10 mouse cellular contexts compared by ENCODE assay signal in the genomic region with DNA sequence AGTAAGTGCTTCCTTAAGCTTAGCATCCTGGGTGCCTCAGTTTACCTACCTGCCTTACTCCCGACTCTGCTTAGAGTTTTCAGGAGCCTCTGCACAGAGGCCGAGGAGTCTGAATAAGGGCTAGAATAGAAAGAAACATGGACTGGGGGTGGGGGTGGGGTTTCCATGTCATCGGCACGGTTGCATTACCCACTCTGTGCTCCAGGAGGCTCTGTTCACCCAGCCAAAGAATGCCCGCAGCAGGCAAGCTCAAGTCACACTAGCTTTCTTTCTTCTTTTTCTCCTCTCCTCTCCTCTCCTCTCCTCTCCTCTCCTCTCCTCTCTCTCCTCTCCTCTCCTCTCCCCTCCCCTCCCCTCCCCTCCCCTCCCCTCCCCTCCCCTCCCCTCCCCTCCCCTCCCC. TPM values are rescaled to one million over a fixed set of nuclear protein-coding genes. Genes with fewer than 3 reads are reported as not detected.
A peak's percentile ranks its signal among the peaks of the same experiment; 100 is the strongest.
DNase-seq lines count a peak whose midpoint lies in the region; ATAC-seq and TF ChIP-seq lines count a peak whose summit lies in the region.
"Had no signal": no experiment of that assay in that cellular context is flagged by ENCODE, and none has a peak within 500 bp of the region (broad histone marks: within the 10 kb centered on the region; RNA-seq: fewer than 3 reads in every experiment).

No protein-coding gene starts in this region.

- H3K27ac ChIP-seq in hindbrain, embryonic 11.5 days (ENCODE audit: low read depth, low read length), result no peak overlapping the region
- no peak overlapping the region for H3K27ac ChIP-seq in hindbrain, embryonic 12.5 days
- no peak overlapping the region for H3K27ac ChIP-seq in intestine, embryonic 16.5 days (ENCODE audit: low read length)
- no peak overlapping the region for H3K27ac ChIP-seq in small intestine, adult 2 months (ENCODE audit: insufficient read depth, low read depth, low read length)
- H3K27ac ChIP-seq: stomach, embryonic 15.5 days had no signal

- H3K4me2 ChIP-seq in hindbrain, embryonic 11.5 days (replicated peaks; ENCODE audit: low read depth, low read length), result no peak overlapping the region
- H3K4me2 ChIP-seq in hindbrain, embryonic 12.5 days (replicated peaks), result no peak overlapping the region
- no peak overlapping the region for H3K4me2 ChIP-seq in intestine, embryonic 16.5 days (ENCODE audit: low read depth, low read length)
- H3K4me2 ChIP-seq: stomach, embryonic 15.5 days had no signal

- no peak overlapping the region for H3K9ac ChIP-seq in hindbrain, embryonic 11.5 days (ENCODE audit: low read depth, low read length)
- H3K9ac ChIP-seq in hindbrain, embryonic 12.5 days, result no peak overlapping the region
- no peak overlapping the region for H3K9ac ChIP-seq in intestine, embryonic 16.5 days (ENCODE audit: low read depth, low read length)
- H3K9ac ChIP-seq: stomach, embryonic 15.5 days had no signal

- intact Hi-C loops in gastrocnemius, postnatal 14 days (cut with DNase I; ENCODE audit: low total_unique reads), result loop anchor here (5.0 to 10.0 kb wide), 2 partner anchors 94 to 227 kb away; no protein-coding TSS in a partner anchor

- in situ Hi-C loops in Patski (cut with MboI; ENCODE audit: low pct_unique_long_range_greater_than_20kb), result loop anchor here (5.0 to 25.0 kb wide), 3 partner anchors 227 to 987 kb away; no protein-coding TSS in a partner anchor

- WGBS in hindbrain, embryonic 11.5 days, result 46% methylated on average over 5 of the region's 5 CpGs
- 43% methylated on average over 5 of the region's 5 CpGs for WGBS in hindbrain, embryonic 12.5 days
- 42% methylated on average over 5 of the region's 5 CpGs for WGBS in intestine, embryonic 16.5 days
- WGBS in small intestine, adult 2 months, result 30% methylated on average over 5 of the region's 5 CpGs

- peak; percentile 66 for DNase-seq in hindbrain, embryonic 11.5 days (ENCODE audit: low spot score)
- DNase-seq in 3T3-L1 (ENCODE audit: low read depth, low spot score) (peak; percentile 54), Patski (ENCODE audit: low read depth, low spot score) (no peak)
- no peak for DNase-seq in cerebellum, adult 9-10 months
- no peak for DNase-seq in gastrocnemius, postnatal 14 days

- H3K4me1 ChIP-seq in hindbrain, embryonic 11.5 days (replicated peaks; ENCODE audit: control insufficient read depth, insufficient read depth, low read length), result no peaks in the 10 kb centered on the region
- no peaks in the 10 kb centered on the region for H3K4me1 ChIP-seq in hindbrain, embryonic 12.5 days
- H3K4me1 ChIP-seq in intestine, embryonic 16.5 days (ENCODE audit: control insufficient read depth, insufficient read depth, low read length), result no peaks in the 10 kb centered on the region
- no peaks in the 10 kb centered on the region for H3K4me1 ChIP-seq in small intestine, adult 2 months (ENCODE audit: control insufficient read depth, insufficient read depth, insufficient read length, low read length)
- H3K4me1 ChIP-seq: stomach, embryonic 15.5 days had no signal

- H3K27me3 ChIP-seq in hindbrain, embryonic 11.5 days (ENCODE audit: control insufficient read depth, insufficient read depth, low read length), result no peaks in the 10 kb centered on the region
- H3K27me3 ChIP-seq in hindbrain, embryonic 12.5 days, result no peaks in the 10 kb centered on the region
- no peaks in the 10 kb centered on the region for H3K27me3 ChIP-seq in Patski
- no peaks in the 10 kb centered on the region for H3K27me3 ChIP-seq in intestine, embryonic 16.5 days (replicated peaks; ENCODE audit: control insufficient read depth, insufficient read depth, low read length)
- no peaks in the 10 kb centered on the region for H3K27me3 ChIP-seq in small intestine, adult 2 months (ENCODE audit: control insufficient read depth, insufficient read depth, low read length)
- H3K27me3 ChIP-seq: stomach, embryonic 15.5 days had no signal

- ATAC-seq in hindbrain, embryonic 11.5 days (ENCODE audit: low FRiP score), result no peak
- no peak for ATAC-seq in hindbrain, embryonic 12.5 days (ENCODE audit: low FRiP score)
- ATAC-seq in Patski, result no peak
- peak; percentile 40; the same call in 1 of the 2 replicates for ATAC-seq in intestine, embryonic 16.5 days

- POLR2A ChIA-PET in Patski (lab: Charles Lee), result no interaction called here

- peak; percentile 66 for TF ChIP-seq CTCF in Patski (IDR thresholded peaks at IDR 0.05)
- peak; percentile 55; the same call in 1 of the 2 replicates for TF ChIP-seq CTCF in small intestine, adult 2 months (IDR thresholded peaks at IDR 0.05; ENCODE audit: extremely low read depth, insufficient read length, insufficient replicate concordance, low read depth, low read length)

- CTCF ChIA-PET in Patski (lab: Charles Lee), result interaction anchor here (0.6 to 2.5 kb wide), 11 partner anchors 9 to 246 kb away, joined by 3 to 11 read pairs (median 3); no protein-coding TSS in a partner anchor

- H3K36me3 ChIP-seq in hindbrain, embryonic 11.5 days (ENCODE audit: control insufficient read depth, insufficient read depth, low read length), result no peaks in the 10 kb centered on the region
- no peaks in the 10 kb centered on the region for H3K36me3 ChIP-seq in hindbrain, embryonic 12.5 days
- 0 out of 2 replicates have a peak, but pooled peaks cover 6% of the 10 kb centered on the region for H3K36me3 ChIP-seq in intestine, embryonic 16.5 days (ENCODE audit: control insufficient read depth, insufficient read depth, low read length)
- H3K36me3 ChIP-seq in small intestine, adult 2 months (ENCODE audit: control insufficient read depth, insufficient read depth, low read length), result no peaks in the 10 kb centered on the region
- H3K36me3 ChIP-seq: stomach, embryonic 15.5 days had no signal

- TF ChIP-seq POLR2A in small intestine, adult 2 months (IDR thresholded peaks at IDR 0.05; ENCODE audit: low read depth, low read length), result no peak

- H3K9me3 ChIP-seq in hindbrain, embryonic 11.5 days (ENCODE audit: control insufficient read depth, low read length), result no peaks in the 10 kb centered on the region
- no peaks in the 10 kb centered on the region for H3K9me3 ChIP-seq in hindbrain, embryonic 12.5 days (replicated peaks)
- H3K9me3 ChIP-seq in intestine, embryonic 16.5 days (ENCODE audit: control insufficient read depth, low read length), result no peaks in the 10 kb centered on the region
- H3K9me3 ChIP-seq: stomach, embryonic 15.5 days had no signal

- H3K4me3 ChIP-seq in hindbrain, embryonic 11.5 days (ENCODE audit: low read depth, low read length), result no peak overlapping the region
- no peak overlapping the region for H3K4me3 ChIP-seq in hindbrain, embryonic 12.5 days
- no peak overlapping the region for H3K4me3 ChIP-seq in intestine, embryonic 16.5 days (ENCODE audit: low read length)
- no peak overlapping the region for H3K4me3 ChIP-seq in small intestine, adult 2 months (ENCODE audit: low read depth, low read length)
- H3K4me3 ChIP-seq: stomach, embryonic 15.5 days had no signal

RNA-seq across cellular contexts. Expression of a gene that starts 32.2 kb away (rescaled TPM):
- polyA plus RNA-seq in hindbrain, embryonic 11.5 days (2014; fragmentation: Nextera tagmentation; extraction: Ambion mirVana), result not detected in 2 replicates
- not detected in 2 replicates for polyA plus RNA-seq in hindbrain, embryonic 12.5 days (2016; fragmentation: Nextera tagmentation; extraction: Ambion mirVana)
- polyA plus RNA-seq in Patski (2021), result not detected
- polyA plus RNA-seq in intestine, embryonic 16.5 days (2015; fragmentation: Nextera tagmentation; extraction: Ambion mirVana), result 0.10 TPM in 2 replicates
- not detected in 2 replicates for polyA plus RNA-seq in small intestine, adult 2 months (2012; rRNA removed)
- total RNA-seq in gastrocnemius, postnatal 14 days (2021), result not detected
- total RNA-seq: left cerebral cortex, adult 18-20 months had no signal
- polyA plus RNA-seq: stomach, embryonic 15.5 days had no signal

RNA-seq across cellular contexts. Expression of a gene that starts 47.5 kb away (rescaled TPM):
- polyA plus RNA-seq in hindbrain, embryonic 11.5 days (2014; fragmentation: Nextera tagmentation; extraction: Ambion mirVana), result 32.5 and 34.2 TPM in 2 replicates
- polyA plus RNA-seq in hindbrain, embryonic 12.5 days (2016; fragmentation: Nextera tagmentation; extraction: Ambion mirVana), result 47.6 and 51.1 TPM in 2 replicates
- 16.8 TPM for polyA plus RNA-seq in Patski (2021)
- polyA plus RNA-seq in intestine, embryonic 16.5 days (2015; fragmentation: Nextera tagmentation; extraction: Ambion mirVana), result 36.9 and 37.6 TPM in 2 replicates
- 6.9 and 22.5 TPM in 2 replicates for polyA plus RNA-seq in small intestine, adult 2 months (2012; rRNA removed)
- 1 to 10 TPM; 2.5 to 3.1 TPM for total RNA-seq in gastrocnemius, postnatal 14 days (2021)

RNA-seq across cellular contexts. Expression of a gene that starts 47.5 kb away (rescaled TPM):
- 2.6 and 4.1 TPM in 2 replicates for polyA plus RNA-seq in hindbrain, embryonic 11.5 days (2014; fragmentation: Nextera tagmentation; extraction: Ambion mirVana)
- 4.0 and 6.2 TPM in 2 replicates for polyA plus RNA-seq in hindbrain, embryonic 12.5 days (2016; fragmentation: Nextera tagmentation; extraction: Ambion mirVana)
- polyA plus RNA-seq in Patski (2021), result 5.2 TPM
- polyA plus RNA-seq in intestine, embryonic 16.5 days (2015; fragmentation: Nextera tagmentation; extraction: Ambion mirVana), result 74.0 and 83.9 TPM in 2 replicates
- polyA plus RNA-seq in small intestine, adult 2 months (2012; rRNA removed), result 4.9 and 7.4 TPM in 2 replicates
- 10 to 100 TPM in 1 of 2 experiments, 1 to 10 TPM in 1; 9.7 to 10.3 TPM for total RNA-seq in gastrocnemius, postnatal 14 days (2021)

Comparison
In these comparisons a context has a peak if more than half of its experiments do, and no peak if none do; other contexts are left out.
1. DNase-seq: peak in hindbrain, embryonic 11.5 days (single experiment) and 3T3-L1 (single experiment); none in Patski (single experiment), cerebellum, adult 9-10 months (single experiment) and gastrocnemius, postnatal 14 days (single experiment).